Mouse (Mus musculus) gastrocnemius, postnatal 25 days (tissue): ENCODE data around the gene Xpr1. TPM values are rescaled to one million over a fixed set of nuclear protein-coding genes. Genes with fewer than 3 reads are reported as not detected.
A peak's percentile ranks its signal among the peaks of the same experiment; 100 is the strongest.

Experiments used
- DNase-seq: peaks from one replicate; pipeline ENCODE4 v3.0.0; 2022
- long read RNA-seq, 2 experiments: library from polyadenylated mRNA; stranded (forward); transcript quantifications; one replicate each; pipeline ENCODE4 v2.0.0; 2021
- total RNA-seq, 2 experiments: library from RNA; stranded (reverse); gene quantifications; 1 replicate in 1 of 2; 2 replicates in 1 of 2; pipeline ENCODE4 v1.2.3; 2021

The Xpr1 gene
- total RNA-seq = 10 to 100 TPM; 38.3 to 48.3 TPM
- long read RNA-seq, experiment 1, partial matches to known transcripts = 0 of 13 reads
- long read RNA-seq, experiment 1, other reads (novel, unspliced or antisense) = 13 of 13 reads
- long read RNA-seq, experiment 2, partial matches to known transcripts = 0 of 16 reads
- long read RNA-seq, experiment 2, other reads (novel, unspliced or antisense) = 16 of 16 reads

DNA sequence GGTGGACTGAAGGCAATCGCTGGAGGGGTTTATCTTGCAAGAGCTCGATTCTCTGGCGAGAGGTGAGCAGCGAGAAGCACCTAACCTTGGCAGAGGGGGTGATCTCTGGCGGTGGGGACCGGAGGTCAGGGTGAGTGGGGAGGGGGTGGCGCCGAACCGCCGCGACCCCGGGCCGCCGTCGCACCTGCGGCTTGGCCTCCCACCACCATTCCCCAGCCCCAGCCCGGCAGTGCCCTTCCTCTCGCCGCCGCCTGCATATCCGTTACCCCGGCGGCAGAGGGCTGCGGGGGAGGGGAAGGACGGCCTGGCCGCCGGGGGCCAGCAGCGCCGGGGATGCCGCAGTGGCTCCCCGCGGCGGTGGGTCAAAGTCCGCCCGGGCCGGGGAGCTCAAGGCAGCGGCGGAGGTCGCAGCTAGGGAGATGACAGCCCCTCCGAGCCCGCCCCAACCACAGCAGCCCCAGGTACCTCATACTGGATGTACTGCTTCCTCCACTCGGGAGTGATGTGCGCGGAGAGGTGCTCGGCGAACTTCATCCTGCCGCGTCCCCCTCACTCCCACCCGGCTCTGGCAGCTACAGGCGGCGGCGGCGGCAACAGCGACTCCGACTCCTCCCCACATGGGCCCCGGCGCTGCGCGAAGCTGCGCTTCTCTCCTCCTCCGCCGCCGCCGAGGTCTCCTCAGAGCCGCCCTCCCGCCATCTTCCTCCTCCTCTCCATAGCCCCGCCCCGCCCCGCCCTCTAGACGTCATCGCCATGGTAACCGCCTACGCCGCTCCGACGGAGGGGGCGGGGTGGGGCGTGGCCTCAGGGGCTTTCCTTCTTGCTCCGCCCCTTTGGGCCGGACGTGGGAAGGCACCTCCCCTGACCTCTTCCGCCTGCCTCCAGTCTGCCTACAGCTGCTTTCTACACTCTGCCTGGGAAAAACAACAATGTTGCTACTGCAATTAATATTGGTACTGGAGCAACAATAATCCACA is at the start of gene Xpr1:
Gene Xpr1, minus strand, starts transcription at position 715 of the 977 bp plus-strand sequence.
- peak; percentile 94 for DNase-seq

DNA sequence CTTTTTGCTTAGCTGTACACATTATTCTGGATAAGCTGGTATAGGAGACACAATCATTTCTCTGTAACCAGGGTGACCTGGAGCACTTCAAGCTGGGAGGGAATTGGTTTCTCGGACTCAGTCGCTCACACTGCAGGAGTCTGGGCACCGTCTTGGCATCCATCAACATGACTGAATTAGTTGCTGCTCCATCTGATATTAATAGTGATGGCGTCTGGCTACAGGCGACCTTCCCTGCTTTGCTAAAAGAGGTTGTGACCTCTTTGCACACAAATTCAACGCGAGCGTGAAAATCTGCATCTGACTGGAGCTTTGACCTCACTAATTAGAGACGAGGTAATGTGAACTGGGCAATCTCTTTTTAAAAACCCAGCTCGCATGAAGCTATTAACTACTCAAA is 46.2 kb upstream of the Xpr1 start:
- no peak for DNase-seq

DNA sequence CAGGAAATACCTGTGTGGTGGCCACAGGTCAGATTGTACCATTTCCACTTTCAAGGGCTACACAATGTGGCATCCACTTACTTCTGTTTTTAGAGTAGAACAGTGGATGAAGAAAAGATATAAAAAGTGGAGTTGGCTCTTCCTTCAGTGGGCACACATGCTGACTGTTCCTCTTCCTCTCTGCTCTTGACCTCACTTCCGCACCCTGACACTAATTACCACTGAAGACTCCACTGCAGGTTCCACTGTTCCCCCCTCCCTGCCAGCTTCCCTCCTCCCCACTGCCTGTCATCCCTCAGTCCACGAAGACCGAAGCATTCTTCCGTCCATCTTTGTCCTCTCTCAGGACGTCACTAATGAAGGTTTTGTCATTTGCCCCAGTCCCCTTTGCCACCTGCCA is 45.4 kb upstream of the Xpr1 start:
- DNase-seq = no peak

DNA sequence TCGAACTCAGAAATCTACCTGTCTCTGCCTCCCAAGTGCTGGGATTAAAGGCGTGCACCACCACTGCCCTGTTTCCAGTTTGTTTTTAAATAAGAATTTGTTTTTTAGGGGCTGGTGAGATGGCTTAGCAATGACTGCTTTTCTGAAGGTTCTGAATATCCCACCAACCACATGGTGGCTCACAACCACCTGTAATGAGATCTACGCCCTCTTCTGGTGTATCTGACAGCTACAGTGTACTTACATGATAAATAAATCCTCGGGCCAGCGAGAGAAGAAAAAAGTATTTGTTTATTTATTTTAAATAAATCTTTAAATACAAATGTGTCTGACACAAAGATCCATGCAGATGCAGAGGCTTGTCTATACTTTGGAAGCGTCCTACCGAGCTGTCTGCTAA is 40.3 kb upstream of the Xpr1 start:
- DNase-seq = no peak

DNA sequence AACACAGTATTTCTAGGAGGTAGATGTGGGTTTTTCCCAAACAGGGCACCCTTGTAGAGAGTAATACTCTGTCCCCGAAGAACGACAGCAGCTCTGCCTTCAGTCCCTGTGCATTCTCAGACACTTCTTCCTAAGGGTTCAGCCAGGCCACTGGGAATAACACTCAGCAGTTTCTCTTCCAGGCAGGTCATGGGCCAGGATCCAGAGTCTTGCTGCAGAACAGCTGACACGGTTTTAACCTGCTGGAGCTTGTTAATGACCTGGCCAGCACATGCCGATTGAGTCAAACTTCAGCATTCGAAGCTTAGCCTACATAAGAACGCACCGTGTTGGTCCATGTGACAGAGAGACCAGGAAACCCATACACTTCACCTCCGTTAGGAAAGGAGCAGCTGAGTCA is 36.0 kb upstream of the Xpr1 start:
- peak; percentile 79 for DNase-seq

DNA sequence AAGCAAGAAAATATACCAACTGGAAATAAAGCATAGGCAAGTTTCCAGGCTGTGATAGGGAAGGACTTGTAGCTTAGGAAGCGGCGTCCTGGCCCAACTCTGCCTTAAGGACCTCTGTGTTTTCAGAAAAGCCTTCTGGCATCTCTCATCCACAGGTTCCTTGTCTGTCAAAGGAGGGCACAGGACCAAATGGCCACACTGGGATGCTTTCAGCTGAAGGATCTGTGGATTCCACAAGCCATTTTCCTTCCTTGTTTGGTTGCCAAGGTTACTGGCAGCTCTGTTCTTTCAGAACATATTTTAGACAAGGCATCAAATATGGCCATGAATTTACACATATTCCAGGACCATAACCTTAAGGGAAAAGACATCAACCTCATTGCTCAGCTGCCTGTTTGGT is 31.7 kb upstream of the Xpr1 start:
- no peak for DNase-seq

DNA sequence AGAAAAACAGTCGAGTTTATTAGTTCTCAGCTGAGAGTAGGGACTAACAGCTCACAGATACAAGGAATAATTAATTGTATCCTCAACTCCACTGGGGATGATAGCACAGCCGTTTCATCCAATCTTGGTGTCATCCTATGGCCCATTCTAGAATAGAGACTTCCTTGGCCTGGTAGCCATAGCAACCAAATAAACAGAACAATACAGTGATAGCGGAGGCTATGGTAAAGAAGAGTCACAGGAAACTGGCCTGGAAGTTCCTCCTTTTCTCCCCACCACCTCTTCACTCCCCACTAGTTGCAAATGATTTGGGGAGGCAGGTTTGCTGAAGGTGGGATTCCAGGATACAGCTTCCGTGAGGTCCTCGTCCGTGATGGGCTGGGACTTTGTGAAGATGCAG is 30.1 kb upstream of the Xpr1 start:
- DNase-seq = no peak

DNA sequence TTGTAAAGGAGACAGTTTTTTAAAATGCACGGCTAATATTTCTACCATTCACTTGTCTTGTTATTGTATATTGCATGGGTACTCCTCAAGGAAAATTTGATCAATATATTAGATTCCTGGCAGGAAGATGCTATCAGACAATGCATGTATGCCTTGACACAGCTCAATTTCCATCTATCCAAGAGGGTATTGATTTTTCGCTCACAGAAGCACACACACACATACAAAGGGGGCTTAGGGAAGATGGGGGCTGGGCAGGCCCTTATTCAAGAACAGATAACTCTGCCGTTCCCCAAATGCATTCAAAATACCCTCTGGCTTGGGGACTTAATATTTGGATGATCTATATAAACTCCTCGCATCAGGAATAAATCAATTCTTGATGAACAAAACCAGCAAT is 25.9 kb upstream of the Xpr1 start:
- no peak for DNase-seq

DNA sequence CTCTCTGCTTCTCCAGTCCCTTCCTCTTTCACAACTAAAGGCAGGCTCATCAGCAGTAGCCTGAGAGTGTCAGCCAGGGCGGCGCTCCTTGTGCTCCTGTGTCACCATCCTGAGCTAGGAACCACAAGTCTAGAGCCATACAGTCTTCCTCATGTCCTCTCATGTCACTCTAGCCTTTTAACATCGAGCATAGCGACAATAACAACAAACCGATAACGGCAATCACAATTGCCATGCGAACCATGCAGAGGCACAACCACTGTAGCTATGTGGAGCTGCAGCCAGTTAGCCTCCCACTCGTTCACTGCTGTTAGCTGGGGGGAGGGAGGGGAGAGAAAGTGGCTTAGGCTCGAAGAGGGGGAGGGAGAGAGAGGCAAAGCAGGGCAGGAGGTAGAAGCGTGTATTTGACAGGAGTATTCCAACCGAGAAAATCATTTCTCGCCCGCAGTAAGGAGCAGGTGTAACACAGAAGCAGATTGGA is 25.3 kb upstream of the Xpr1 start:
- DNase-seq = no peak

DNA sequence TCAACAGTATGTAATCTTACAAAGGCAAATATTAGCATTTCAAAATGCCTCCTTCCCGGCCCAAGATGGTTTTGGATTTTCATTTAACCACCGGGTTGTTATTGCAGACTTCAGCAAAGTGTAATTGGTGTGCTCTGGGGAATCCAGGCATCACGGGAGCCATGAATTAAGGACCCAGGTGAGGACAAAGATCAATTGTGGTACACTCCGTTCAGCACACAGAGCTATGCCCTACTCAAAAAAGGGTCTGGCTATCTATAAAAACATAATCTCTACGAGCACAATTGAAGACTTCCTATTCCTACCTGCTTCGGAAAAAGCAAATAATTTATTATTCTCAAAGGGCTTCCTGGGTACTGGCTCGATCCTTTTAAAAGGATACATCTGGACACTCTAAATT is 22.3 kb upstream of the Xpr1 start:
- DNase-seq = no peak

DNA sequence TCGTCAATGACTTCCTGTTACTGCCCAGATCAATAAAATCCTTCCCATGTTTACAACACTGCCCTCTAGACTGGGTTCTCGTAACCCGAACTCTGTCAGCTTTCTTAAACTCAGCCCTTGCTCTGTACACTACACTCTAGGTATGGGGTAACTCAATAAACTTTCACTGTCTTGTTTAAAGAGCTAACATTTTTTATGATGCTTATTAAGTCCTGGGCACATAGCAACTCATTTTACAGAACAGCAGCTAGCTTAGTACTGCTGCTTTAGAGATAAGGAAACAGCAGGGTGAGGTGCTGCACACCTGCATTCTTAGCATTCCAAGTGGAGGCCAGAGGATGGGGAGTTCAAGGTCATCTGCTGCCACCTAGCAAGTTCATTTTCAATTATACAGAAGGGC is 21.3 kb upstream of the Xpr1 start:
- DNase-seq = no peak

DNA sequence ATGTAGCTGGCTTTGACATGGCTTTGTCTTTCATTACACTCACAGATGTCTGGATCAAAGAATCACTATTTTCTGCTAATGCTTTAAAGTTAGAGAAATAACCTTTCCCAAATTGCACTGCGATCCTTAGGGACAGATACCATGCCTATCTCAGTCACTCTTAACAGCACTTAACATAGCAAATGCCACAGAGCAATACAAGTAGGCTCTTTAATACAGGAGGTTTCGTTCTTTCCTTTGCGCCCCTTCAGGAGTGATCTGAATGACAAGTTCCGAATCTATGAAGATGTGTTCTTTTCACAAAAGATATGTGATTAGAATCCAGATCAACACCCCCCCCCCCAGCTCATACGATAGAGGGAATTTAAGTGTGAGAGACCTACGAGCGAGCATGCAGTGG is 12.1 kb upstream of the Xpr1 start:
- no peak for DNase-seq

DNA sequence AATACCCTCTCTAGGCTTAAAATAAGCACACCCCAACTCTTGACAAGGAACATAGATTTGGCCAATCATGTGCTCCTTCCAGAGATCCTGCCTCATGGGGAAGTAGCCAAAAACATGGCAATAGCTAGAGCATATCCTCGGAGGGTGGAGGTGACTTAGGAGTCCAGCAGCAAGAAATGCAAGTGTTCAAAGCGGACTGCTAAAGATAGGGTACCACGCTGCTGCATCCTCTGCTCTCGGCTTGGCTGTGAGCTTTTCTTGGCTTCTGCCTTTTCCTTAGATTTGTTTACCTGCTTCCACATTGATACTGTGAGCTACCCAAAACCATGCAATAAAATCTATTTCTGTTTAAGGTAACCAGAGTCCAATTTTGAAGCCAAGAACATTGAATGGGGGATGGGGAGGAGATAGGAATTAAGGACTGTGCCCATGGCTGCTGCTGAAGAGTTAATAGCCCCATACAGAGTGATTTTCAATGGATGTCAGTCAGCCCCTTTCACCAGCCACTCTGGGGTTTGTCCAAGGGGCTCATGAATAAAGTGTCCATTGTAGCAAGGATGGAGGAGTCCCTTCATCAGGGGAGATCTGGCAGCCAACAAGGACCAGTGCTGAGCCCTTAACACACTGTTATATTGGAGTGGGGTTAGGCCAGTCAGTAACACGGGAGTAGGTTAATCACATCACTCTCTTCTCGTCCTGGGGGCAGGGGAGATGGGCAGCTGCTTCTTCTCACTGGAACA is 10.1 kb upstream of the Xpr1 start:
- DNase-seq = no peak

DNA sequence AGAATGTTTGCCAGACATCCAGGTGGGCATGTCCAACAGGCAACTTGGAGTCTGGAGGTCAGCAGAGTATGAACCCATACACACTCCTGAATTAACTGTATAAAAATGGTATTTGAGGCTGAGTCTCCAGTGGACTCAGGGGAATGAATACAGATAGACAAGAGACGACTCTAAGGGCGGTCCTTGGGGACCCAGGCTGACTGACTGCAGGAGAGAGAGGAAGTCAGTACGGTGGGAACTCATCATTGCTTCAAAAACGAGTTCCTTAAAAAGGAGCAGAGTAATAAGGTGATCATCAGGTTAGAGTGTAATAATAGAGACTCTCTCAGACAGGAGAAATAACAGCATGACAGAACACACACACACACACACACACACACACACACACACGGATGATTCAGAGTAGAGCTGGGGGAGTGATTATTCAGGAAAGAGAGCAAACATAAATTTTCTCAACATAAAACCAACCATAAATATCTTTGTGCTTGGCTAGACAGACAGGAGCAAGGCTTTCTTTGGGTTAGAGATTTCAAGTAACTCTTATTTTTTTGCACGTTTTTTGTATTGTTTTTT is 8.6 kb upstream of the Xpr1 start:
- no peak for DNase-seq

DNA sequence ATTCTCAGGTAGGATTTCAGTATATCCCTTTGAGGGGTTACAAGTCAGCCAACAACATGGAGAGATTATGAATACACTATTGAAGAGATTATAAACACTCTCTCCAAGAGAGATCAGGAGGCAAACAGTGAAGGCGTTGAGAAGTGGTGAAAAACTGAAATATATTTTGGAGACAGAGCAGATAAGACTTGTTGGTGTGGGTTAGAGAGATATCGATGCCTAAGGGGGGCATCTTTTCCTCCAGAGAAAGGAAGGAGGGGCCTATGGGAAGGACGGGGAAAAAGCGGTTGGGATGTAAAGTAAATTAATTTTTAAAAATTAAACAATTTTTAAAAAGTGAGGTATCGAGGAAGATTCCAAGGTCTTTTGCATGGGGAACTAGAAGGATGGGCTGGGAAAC is 8.1 kb upstream of the Xpr1 start:
- no peak for DNase-seq

DNA sequence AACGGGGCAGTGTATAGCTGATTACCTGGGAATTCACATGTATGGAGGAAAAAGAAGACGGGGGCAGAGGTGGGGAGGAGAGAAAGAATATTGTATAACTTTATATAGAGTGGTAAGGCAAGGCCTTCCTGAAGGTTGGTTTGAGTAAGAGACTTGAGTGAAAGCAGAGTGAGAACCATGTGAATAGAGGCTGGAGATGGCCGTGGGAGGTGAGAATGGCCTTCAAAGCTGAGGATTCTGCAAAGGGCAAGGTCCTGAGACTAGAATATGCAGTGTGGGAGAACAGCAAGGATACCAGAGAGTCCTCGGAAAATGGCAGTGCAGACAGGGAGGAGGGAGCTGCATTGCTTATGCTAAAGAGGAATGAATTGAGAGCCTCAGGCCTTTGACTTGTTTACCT is 6.6 kb upstream of the Xpr1 start:
- DNase-seq = no peak

DNA sequence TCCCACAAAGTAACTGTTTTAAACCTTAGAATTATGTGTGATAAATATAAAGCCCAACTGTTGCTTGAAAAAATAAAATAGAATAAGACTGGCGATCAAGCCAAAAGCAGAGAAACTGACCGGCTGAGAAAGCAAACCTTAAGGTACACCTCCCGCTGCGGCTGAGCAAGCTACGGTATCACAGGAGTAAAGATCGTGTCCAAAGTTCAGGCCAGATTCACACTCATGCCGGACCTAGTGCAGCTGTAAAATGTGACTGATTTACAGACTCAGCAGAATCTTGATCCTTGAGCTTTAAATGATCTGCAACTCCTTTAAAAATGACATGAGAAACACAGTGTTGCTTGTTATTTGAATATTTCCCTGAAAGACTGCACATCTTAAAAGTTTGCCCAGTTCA is 4.8 kb upstream of the Xpr1 start:
- no peak for DNase-seq

DNA sequence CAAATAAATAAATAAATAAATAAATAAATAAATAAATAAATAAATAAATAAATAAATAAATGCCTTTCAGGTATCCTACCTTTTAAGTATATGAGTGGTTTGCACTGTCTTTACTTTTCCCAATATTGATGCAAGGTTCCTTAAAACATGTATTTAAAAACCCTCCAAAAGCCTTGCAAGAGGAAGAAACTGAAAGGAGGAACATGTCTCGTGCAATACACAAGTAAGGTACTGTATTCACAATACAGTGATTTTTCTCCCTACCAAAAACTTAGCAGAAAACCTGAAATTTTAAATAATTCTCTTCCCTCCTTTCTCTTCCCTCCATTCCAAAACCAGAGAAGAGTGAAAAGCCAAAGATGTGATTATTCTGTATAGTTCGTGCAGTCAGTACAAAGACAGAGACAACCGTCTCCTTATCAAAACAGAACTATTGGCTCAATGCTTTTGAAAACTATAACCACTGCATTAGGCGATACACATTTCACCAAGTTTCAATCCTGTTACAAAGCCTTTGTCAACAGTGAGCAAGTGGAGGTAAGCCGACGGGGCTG is 991 bp downstream of the Xpr1 start:
- no peak for DNase-seq

DNA sequence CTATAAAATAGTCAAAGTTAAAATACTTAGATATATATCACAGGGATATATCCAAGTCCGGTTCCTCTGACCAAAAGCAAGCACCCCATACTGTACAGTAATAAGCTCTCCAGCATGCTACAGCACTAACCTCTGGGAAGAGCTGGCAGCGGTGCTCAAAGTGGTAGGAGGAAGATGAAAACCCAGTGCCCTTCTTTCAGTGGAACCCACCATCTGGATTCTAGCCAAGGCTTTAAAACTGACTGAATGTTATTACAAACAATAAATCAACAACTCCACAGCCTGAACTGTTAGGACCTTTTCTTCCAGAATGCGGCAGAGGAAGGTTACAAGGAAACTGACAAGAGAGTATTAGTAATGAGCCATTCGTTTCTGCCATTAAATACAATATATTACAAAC is 1.8 kb downstream of the Xpr1 start:
- DNase-seq = no peak

DNA sequence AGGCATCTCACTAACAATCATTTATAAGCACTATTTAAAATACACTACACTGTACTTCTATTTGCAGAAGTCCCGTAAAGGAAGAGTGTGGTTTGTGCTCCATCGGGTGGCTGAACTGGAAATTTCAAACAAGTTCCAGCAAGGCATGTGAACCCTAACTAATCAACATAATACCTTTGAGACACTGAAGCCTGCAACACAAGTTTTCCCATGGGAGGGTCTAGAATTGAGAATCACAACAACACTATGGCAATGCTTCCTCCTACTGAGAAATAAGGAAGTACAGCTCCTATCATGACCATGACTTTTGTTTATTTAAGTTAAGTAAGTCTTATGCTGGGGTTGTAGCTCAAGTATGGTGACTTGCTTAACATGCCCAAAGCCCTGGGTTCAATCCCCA is 4.5 kb downstream of the Xpr1 start:
- no peak for DNase-seq

DNA sequence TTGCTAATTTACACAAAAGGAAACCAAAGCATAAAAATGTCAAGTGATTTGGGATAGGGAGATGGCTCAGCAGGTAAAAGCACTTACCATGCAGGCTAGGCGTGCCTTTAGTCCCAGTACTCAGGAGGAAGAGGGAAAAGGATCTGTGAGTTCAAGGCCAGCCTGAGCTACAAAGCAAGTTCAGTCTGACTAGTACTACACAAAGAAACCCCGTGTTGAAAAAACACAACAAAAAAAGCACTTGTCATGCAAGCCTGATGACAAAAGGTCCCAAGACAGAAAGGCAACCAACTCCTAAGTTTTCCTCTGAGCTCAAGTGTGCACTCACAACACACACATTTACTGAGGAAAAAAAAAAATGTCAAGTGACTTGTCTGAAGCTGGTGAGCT is 8.6 kb downstream of the Xpr1 start:
- no peak for DNase-seq
